Mouse (Mus musculus): ENCODE measurements at regions not wholly inside any gene's neighbourhood (a gene's known extent, or its start where the extent isn't known, plus 50 kb on each side); places are given as distances from the start of the nearest gene placed in this dataset.

DNA sequence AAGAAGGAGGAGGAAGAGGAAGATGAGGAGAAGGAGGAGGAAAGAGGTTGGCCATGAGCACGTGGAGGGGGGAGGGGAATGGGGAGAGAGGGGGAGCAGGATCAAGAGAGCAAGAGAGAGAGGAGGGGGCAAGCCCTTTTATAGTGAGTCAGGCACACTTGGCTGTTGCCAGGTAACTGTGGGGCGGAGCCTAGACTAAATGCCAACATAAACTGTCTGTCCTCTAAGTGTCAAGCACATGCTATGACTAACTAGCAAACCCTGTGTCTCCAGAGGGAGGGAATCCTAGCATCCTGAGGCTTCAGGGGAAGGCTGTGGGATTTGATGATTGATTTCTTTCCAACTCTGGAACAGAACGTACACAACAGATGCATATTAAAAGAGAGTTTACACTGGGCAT is 223.2 kb downstream of the Gadd45g start:
- no peak overlapping the region for H3K4me3 ChIP-seq (ENCODE audit: insufficient read depth, low read depth, low read length)
- no peak for TF ChIP-seq POLR2A (IDR thresholded peaks at IDR 0.05; ENCODE audit: insufficient read depth, low read depth, low read length)
- TF ChIP-seq CTCF (IDR thresholded peaks at IDR 0.05; ENCODE audit: insufficient read depth, low read depth, low read length), result no peak

DNA sequence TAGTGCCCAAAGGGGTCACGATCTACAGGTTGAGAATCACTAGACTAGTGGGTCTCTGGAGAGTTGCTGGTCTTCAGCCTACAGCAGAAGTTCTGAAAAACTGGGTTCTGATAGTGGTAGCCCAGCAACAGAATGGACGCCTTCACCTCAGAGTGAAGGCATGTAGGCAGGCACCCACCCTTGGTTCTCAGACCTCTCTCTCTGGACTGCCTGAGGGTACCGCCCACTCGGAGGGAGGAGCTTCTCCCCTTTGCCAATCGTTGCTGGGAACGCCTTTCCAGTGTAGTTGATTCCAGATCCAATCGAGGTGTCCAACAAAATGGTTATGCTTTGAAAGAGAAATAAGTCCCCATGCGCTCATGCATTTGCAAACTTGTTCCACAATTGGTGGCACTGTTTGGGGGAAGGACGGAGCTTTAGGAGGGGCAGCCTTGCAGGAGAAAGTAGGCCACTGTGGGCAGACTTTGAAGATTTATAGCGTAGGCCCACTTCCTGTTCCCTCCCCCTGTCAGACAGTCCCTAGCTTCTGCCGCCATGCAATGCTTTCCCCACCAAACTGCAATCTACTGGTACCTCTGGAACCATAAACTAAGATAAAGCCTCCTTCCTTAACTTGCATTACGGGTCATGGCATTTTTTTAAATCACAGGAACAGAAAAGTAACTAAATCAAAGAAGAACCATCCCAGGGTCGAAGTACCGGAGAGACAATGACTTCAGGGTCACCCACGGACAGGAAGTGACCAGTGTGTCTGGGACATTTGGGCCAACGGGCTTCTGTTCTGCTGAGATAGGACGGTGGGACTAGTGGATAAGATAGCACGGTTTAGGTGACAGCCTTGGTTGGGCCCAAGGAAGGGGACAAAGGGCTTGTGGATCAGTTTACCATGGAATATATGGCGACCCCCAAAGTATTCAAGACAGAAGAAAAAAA is 224.5 kb downstream of the Gadd45g start:
- Histone ChIP-seq H3K4me1 (ENCODE audit: control insufficient read depth, insufficient read depth, low read length) (no peaks in the 10 kb centered on the region), H3K4me3 (ENCODE audit: insufficient read depth, low read depth, low read length) (no peak overlapping the region), H3K27ac (ENCODE audit: insufficient read depth, low read depth, low read length) (no peak overlapping the region)
- 93% methylated on average over 19 of the region's 19 CpGs for WGBS
- no peak for TF ChIP-seq CTCF (IDR thresholded peaks at IDR 0.05; ENCODE audit: insufficient read depth, low read depth, low read length)
- TF ChIP-seq POLR2A (IDR thresholded peaks at IDR 0.05; ENCODE audit: insufficient read depth, low read depth, low read length), result no peak

More for the DNA sequence above, 223.2 kb downstream of the Gadd45g start:
- Histone ChIP-seq H3K27ac (ENCODE audit: insufficient read depth, low read depth, low read length) (no peak overlapping the region), H3K4me1 (ENCODE audit: control insufficient read depth, insufficient read depth, low read length) (no peaks in the 10 kb centered on the region)
- 72% methylated on average over 3 of the region's 3 CpGs for WGBS

DNA sequence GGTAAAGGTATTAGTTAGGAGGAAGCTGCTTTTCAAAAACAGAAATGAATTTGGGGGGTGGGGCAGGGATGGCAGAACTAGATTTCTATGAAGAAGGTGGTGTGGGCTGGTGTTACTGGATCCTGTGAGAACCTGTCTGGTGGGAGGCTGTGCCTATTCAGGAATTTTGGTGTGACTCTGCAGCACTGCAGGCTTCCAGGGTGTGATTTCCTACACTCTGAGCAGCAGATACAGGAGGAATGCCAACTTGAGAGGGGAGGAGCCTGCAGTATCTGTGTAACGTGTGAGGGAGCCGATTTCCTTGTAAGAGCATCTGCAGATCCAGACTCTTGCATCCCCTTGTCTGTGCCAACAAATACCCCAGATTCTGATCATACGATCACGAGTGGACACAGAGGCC is 231.1 kb downstream of the Gadd45g start:
- Histone ChIP-seq H3K27ac (ENCODE audit: insufficient read depth, low read depth, low read length) (no peak overlapping the region), H3K4me1 (ENCODE audit: control insufficient read depth, insufficient read depth, low read length) (peaks cover 6% of the 10 kb centered on the region), H3K4me3 (ENCODE audit: insufficient read depth, low read depth, low read length) (no peak overlapping the region)
- WGBS, result 64% methylated on average over 4 of the region's 4 CpGs
- TF ChIP-seq POLR2A (IDR thresholded peaks at IDR 0.05; ENCODE audit: insufficient read depth, low read depth, low read length) (no peak), CTCF (IDR thresholded peaks at IDR 0.05; ENCODE audit: insufficient read depth, low read depth, low read length) (no peak)

DNA sequence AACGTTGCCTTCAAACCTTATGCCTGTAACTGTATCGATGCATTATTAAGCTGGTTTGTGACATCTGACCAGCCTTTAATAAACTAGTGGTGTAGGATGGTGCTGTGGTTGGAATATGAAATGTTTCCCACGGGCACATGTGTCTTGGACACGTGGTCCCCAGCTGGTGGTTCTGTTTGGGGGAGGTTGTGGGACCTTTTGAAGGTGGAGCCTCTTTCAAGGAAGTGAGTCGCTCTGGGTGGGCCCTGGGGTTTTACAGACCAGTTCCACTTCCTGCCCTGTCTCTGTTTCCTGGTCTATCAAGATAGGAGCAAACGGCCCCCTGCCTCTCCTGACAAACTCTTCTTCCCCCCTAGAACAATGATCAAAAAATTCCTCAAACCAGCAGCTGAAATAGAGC is 232.1 kb downstream of the Gadd45g start:
- no peak for TF ChIP-seq POLR2A (IDR thresholded peaks at IDR 0.05; ENCODE audit: insufficient read depth, low read depth, low read length)
- TF ChIP-seq CTCF (IDR thresholded peaks at IDR 0.05; ENCODE audit: insufficient read depth, low read depth, low read length), result no peak
- Histone ChIP-seq H3K4me1 (ENCODE audit: control insufficient read depth, insufficient read depth, low read length) (peaks cover 6% of the 10 kb centered on the region), H3K27ac (ENCODE audit: insufficient read depth, low read depth, low read length) (no peak overlapping the region), H3K4me3 (ENCODE audit: insufficient read depth, low read depth, low read length) (no peak overlapping the region)
- 86% methylated on average over 6 of the region's 6 CpGs for WGBS

DNA sequence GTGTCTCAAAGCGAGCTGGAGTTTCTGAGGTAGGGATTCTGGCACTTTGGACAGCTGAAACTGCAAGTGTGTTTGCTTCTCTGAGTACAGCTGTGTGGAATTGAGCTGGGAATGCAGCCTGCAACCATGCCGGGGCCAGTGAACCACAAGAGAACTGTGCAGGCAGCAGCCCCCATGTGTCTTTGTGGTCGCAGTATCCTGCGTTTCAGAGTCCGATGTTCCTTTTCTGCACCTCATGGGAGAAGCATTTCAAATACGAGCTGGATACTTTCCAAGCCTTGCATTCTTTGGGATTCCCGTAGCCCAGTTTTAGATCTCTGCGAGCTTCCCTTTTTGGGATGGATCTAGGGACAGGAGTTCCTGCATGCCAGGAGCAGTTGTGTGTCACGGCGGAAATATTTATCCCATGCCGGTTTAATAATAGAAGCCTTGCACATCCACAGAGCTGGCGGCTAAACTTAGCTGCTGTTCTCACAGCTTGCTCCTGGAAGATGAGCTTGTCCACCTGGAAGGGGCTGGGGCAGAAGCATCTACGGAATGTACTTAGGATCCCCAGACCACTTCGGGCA is 233.3 kb downstream of the Gadd45g start:
- 26% methylated on average over 14 of the region's 14 CpGs for WGBS
- TF ChIP-seq CTCF (IDR thresholded peaks at IDR 0.05; ENCODE audit: insufficient read depth, low read depth, low read length) (no peak), POLR2A (IDR thresholded peaks at IDR 0.05; ENCODE audit: insufficient read depth, low read depth, low read length) (no peak)
- Histone ChIP-seq H3K4me1 (ENCODE audit: control insufficient read depth, insufficient read depth, low read length) (peaks cover 6% of the 10 kb centered on the region), H3K4me3 (ENCODE audit: insufficient read depth, low read depth, low read length) (no peak overlapping the region), H3K27ac (ENCODE audit: insufficient read depth, low read depth, low read length) (no peak overlapping the region)

DNA sequence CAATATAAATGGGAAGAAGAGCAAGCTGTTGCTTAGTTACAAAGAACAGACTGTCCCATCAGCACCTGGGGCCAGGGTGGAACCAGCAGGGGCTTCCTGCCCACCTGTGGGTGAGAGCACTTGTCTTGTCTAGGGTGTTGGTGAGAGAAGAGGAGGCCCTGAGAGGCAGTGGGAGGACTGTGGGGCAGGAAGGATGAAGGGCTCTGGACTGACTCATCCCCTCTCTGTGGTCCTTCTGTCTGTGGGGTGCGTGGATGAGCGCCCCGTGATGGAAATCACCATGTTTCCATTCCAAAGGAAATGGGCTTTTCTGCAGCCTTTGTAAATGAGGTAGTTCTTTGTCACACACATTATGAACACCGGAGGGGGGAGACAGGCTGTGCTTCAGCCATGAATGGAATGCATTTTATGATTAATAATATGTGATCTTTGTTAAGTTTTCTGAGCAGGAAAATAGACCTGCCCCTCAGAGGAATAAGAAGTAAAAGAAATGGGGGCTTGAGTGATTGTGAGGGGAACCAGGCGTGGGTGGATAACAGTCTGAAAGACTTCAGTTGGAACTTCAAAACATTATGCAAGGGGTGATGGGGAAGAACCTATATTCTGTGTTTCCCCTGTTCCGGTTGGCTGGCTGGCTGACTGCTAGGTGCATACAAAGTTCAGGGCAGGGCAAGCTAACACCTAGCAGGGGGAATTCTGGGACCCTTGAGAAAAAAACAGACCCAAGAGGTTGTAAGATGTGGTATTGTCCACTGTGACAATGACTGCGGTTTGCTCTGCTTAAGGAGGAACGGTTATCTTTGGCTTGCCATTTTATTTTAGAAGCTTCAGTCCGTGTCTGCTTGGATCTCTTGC is 237.3 kb downstream of the Gadd45g start:
- H3K4me3 ChIP-seq (ENCODE audit: insufficient read depth, low read depth, low read length), result no peak overlapping the region
- TF ChIP-seq POLR2A (IDR thresholded peaks at IDR 0.05; ENCODE audit: insufficient read depth, low read depth, low read length) (no peak), CTCF (IDR thresholded peaks at IDR 0.05; ENCODE audit: insufficient read depth, low read depth, low read length) (no peak)
- peaks cover 11% of the 10 kb centered on the region for H3K4me1 ChIP-seq (ENCODE audit: control insufficient read depth, insufficient read depth, low read length)
- 79% methylated on average over 9 of the region's 9 CpGs for WGBS
- no peak overlapping the region for H3K27ac ChIP-seq (ENCODE audit: insufficient read depth, low read depth, low read length)

DNA sequence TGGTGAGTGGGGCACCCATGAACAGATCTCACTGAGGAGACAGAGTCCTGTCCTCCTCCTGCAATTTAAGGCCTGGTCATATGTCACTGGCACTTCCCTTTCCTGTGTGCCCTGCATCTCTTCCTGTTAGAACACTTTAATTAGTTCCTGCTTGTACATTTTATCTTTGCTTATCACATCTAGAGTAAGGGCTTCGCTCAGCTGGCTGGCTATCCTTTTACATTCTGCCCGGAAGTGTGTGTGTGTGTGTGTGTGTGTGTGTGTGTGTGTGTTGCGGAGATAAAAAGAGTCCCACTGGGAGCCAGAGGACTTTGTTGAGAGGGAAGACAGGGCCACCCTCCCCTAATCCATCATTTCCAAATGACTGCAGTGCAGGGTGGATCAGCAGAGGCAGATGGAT is 238.6 kb downstream of the Gadd45g start:
- H3K4me3 ChIP-seq (ENCODE audit: insufficient read depth, low read depth, low read length), result no peak overlapping the region
- WGBS, result 84% methylated on average over 3 of the region's 3 CpGs
- peaks cover 5% of the 10 kb centered on the region for H3K4me1 ChIP-seq (ENCODE audit: control insufficient read depth, insufficient read depth, low read length)
- TF ChIP-seq POLR2A (IDR thresholded peaks at IDR 0.05; ENCODE audit: insufficient read depth, low read depth, low read length) (no peak), CTCF (IDR thresholded peaks at IDR 0.05; ENCODE audit: insufficient read depth, low read depth, low read length) (no peak)
- no peak overlapping the region for H3K27ac ChIP-seq (ENCODE audit: insufficient read depth, low read depth, low read length)

DNA sequence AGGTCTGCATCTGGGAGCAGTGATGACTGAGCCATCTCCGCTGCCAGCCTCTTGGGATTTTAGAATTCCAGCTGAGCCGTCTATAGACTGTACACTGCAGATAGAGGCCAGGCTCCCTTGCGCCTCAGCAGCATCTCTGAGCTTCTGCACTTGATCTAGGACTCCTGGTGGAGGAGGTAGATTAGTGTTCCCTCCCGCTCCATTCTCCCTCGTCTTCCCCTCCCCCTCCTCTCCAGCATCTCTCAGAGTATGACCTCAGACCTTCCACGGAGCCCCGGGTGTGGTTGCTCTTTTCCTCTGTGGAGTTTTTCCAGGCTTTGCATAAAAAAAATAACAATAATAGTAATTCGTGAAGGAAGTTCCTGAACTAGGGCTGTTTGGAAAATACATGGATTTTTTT is 241.8 kb downstream of the Gadd45g start:
- H3K4me1 ChIP-seq (ENCODE audit: control insufficient read depth, insufficient read depth, low read length), result peaks cover 5% of the 10 kb centered on the region; the same call in 1 of the 2 replicates
- 48% methylated on average over 8 of the region's 8 CpGs for WGBS
- TF ChIP-seq POLR2A (IDR thresholded peaks at IDR 0.05; ENCODE audit: insufficient read depth, low read depth, low read length), result no peak
- TF ChIP-seq CTCF (IDR thresholded peaks at IDR 0.05; ENCODE audit: insufficient read depth, low read depth, low read length), result no peak

More for the DNA sequence above, 241.8 kb downstream of the Gadd45g start:
- H3K27ac ChIP-seq (ENCODE audit: insufficient read depth, low read depth, low read length), result no peak overlapping the region
- no peak overlapping the region for H3K4me3 ChIP-seq (ENCODE audit: insufficient read depth, low read depth, low read length)

All from olfactory bulb, adult 2 months (tissue).